In genomic region chr12:8931083-8931482, GRCm38 (mm10) we compare ENCODE assay signal across 1 mouse cellular context.
TF ChIP-seq lines count a peak whose summit lies in the region.

No protein-coding gene starts in this region.

TF ChIP-seq in MEL, 35 proteins besides CTCF, POLR2A, EP300 and RAD21 (continued from another document):
- no peak for TF ChIP-seq ETS1 (IDR thresholded peaks at IDR 0.05; ENCODE audit: low read depth, low read length)
- no peak for TF ChIP-seq KAT2A (conservative IDR thresholded peaks at IDR 0.05; ENCODE audit: low read depth, low read length)
- TF ChIP-seq TCF12 (IDR thresholded peaks at IDR 0.05; ENCODE audit: low read depth, low read length): no peak
- peak; percentile 55; the same call in 1 of the 2 replicates for TF ChIP-seq MAX (IDR thresholded peaks at IDR 0.05; ENCODE audit: low read length)
- TF ChIP-seq MYC (IDR thresholded peaks at IDR 0.05; ENCODE audit: low read depth, low read length): peak; percentile 66; the same call in 1 of the 2 replicates
- no peak for TF ChIP-seq NELFE (IDR thresholded peaks at IDR 0.05; ENCODE audit: low read depth, low read length)
- TF ChIP-seq MXI1 (IDR thresholded peaks at IDR 0.05; ENCODE audit: low read depth, low read length): peak; percentile 84; the same call in 1 of the 2 replicates
